Mouse (Mus musculus) hindbrain, embryonic 13.5 days (tissue): ENCODE results near the gene Orm2. TPM values are rescaled to one million over a fixed set of nuclear protein-coding genes. Genes with fewer than 3 reads are reported as not detected.

Experiments used
- ATAC-seq: fragments of 200-750 bp; cut with Nextera tagmentation; 2 replicates; pipeline ENCODE4 v1.8.0; 2017; ENCODE audit warnings: moderate TSS enrichment; ENCODE audit not compliant: low FRiP score
- H3K27ac ChIP-seq: fragments of 300-500 bp; sonication (generic); 2 replicates; pipeline ENCODE4 v1.5.1; 2015; ENCODE audit warnings: inconsistent platforms, mild to moderate bottlenecking, moderate library complexity
- H3K27me3 ChIP-seq: fragments of 300-500 bp; sonication (generic); 2 replicates; pipeline ENCODE4 v1.6.1; 2015; ENCODE audit warnings: mild to moderate bottlenecking, inconsistent platforms
- H3K36me3 ChIP-seq: fragments of 300-500 bp; sonication (generic); 2 replicates; pipeline ENCODE4 v1.6.1; 2015; ENCODE audit warnings: mild to moderate bottlenecking, inconsistent platforms
- H3K4me1 ChIP-seq: fragments of 300-500 bp; sonication (generic); replicated peaks from 2 replicates; pipeline ENCODE4 v1.6.1; 2015; ENCODE audit warnings: inconsistent platforms
- H3K4me2 ChIP-seq: fragments of 300-500 bp; sonication (generic); 2 replicates; pipeline ENCODE4 v1.6.1; 2015; ENCODE audit warnings: inconsistent platforms, mild to moderate bottlenecking, moderate library complexity
- H3K4me3 ChIP-seq: fragments of 300-500 bp; sonication (generic); 2 replicates; pipeline ENCODE4 v1.5.1; 2015; ENCODE audit warnings: mild to moderate bottlenecking, inconsistent platforms
- H3K9ac ChIP-seq: fragments of 300-500 bp; sonication (generic); 2 replicates; pipeline ENCODE4 v1.6.1; 2015; ENCODE audit warnings: mild to moderate bottlenecking, inconsistent platforms
- H3K9me3 ChIP-seq: fragments of 300-500 bp; sonication (generic); 2 replicates; pipeline ENCODE4 v1.6.1; 2016; ENCODE audit warnings: inconsistent platforms
- WGBS: fragments of 180-500 bp; shearing (Covaris S2); methylation state at CpG from one replicate; pipeline ENCODE4 v1.1.7; 2015; 5-methylcytosine and 5-hydroxymethylcytosine counted together
- polyA plus RNA-seq: library from polyadenylated mRNA; unstranded; fragments of >200 nt; fragmentation: Nextera tagmentation; extraction: Ambion mirVana; gene quantifications from 2 replicates; pipeline ENCODE4 v1.2.1, GENCODE M21; 2015

Gene Orm2
- polyA plus RNA-seq, 1 experiment from 2014 or later, result not detected

DNA sequence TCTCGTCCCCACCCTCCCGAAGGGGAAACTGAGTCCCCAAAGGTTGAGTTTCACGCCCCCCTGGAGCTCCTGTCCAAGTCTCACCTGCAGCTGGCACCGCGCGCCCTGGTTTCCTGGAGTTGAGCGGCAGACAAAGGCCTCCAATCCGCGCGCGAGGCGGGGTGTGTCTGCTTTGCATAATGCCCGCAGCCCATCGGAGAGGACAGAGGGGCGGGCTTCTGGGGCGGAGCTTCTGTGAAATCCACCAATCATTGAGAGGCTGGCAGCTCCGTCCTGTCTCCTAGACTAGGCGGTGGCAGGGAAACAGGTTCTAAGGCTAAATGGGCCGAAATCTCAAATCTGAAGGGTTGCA, 48.3 kb downstream of the Orm2 start:
- ATAC-seq, result peak; percentile 92
- H3K4me1 ChIP-seq, result peaks cover 36% of the 10 kb centered on the region
- WGBS, result under 1% methylated on average over 19 of the region's 19 CpGs
- H3K4me3 ChIP-seq, result peak overlapping the region; percentile 59
- H3K27me3 ChIP-seq, result 0 out of 2 replicates have a peak, but pooled peaks cover 4% of the 10 kb centered on the region
- peak overlapping the region; percentile 41; the same call in 1 of the 2 replicates for H3K27ac ChIP-seq
- H3K9me3 ChIP-seq, result no peaks in the 10 kb centered on the region
- H3K36me3 ChIP-seq, result no peaks in the 10 kb centered on the region; the same call in 1 of the 2 replicates
- peak overlapping the region; percentile 96 for H3K4me2 ChIP-seq
- peak overlapping the region; percentile 73 for H3K9ac ChIP-seq

DNA sequence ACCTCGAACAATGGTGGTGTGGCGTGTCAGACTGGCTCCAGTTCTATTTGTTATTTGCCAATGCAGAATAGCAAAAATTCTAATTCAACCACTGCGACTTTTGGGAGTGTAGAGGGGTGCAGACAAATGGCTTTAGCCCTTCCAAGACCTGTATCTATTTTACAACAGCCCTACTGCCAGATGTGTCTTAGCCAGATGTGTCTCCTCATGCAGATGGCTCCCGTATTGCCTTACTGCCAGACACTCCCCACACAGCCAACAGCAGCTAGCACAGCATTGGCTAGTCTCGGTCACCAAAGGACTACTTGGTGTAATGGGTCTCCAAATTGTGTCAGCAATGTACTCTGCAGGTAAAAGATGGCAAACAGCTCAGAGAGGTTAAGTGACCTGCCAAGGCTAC, 49.0 kb downstream of the Orm2 start:
- WGBS, result 70% methylated on average over 5 of the region's 5 CpGs
- no peak overlapping the region for H3K9ac ChIP-seq
- H3K4me3 ChIP-seq, result no peak overlapping the region
- peak overlapping the region; percentile 96 for H3K4me2 ChIP-seq
- 0 out of 2 replicates have a peak, but pooled peaks cover 4% of the 10 kb centered on the region for H3K27me3 ChIP-seq
- H3K27ac ChIP-seq, result no peak overlapping the region
- no peak for ATAC-seq
- H3K36me3 ChIP-seq, result no peaks in the 10 kb centered on the region; the same call in 1 of the 2 replicates
- no peaks in the 10 kb centered on the region for H3K9me3 ChIP-seq
- peaks cover 30% of the 10 kb centered on the region for H3K4me1 ChIP-seq

DNA sequence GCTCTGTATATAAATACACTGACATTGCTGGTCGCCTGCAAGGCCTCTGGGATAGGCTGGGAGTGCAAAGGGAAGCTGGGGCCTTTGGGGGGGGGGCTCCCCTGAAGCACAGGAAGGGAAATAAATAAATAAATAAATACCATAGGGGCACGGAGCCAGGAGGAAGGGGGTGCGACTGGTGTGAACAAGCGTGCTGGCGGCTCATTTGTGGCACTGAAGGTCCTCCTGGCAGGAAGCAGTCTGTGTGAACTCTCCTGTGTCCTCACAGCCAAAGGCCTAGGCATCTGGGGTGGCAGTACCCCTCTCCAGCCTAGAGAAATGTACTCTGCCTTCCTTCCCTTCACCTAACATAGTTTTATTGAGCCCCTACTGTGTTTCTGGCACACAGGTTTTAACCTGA, 52.7 kb downstream of the Orm2 start:
- Histone ChIP-seq H3K36me3 (no peaks in the 10 kb centered on the region; the same call in 1 of the 2 replicates), H3K27ac (no peak overlapping the region), H3K4me2 (no peak overlapping the region), H3K9ac (no peak overlapping the region), H3K9me3 (no peaks in the 10 kb centered on the region), H3K4me3 (no peak overlapping the region), H3K4me1 (peaks cover 14% of the 10 kb centered on the region), H3K27me3 (no peaks in the 10 kb centered on the region)
- 82% methylated on average over 5 of the region's 5 CpGs for WGBS
- no peak for ATAC-seq

Other genes starting within 250 kb of the Orm2 start
- gene Ambp, start 207.7 kb upstream of the Orm2 start, polyA plus RNA-seq, result 0.92 TPM in 1 of 2 replicates, not detected in the other
- not detected in 2 replicates for gene Kif12, start 190.3 kb upstream of the Orm2 start, polyA plus RNA-seq
- 2.1 and 2.4 TPM in 2 replicates for gene Col27a1, start 148.4 kb upstream of the Orm2 start, polyA plus RNA-seq
- not detected in 2 replicates for gene Orm1, start 17.9 kb upstream of the Orm2 start, polyA plus RNA-seq
- not detected in 2 replicates for gene Orm3, start 6.3 kb upstream of the Orm2 start, polyA plus RNA-seq
- gene Akna, start 40.9 kb downstream of the Orm2 start, polyA plus RNA-seq, result 6.0 and 6.2 TPM in 2 replicates
- gene Whrn, start 133.5 kb downstream of the Orm2 start, polyA plus RNA-seq, result 5.3 and 5.6 TPM in 2 replicates
- 464 and 480 TPM in 2 replicates for gene Atp6v1g1, start 182.3 kb downstream of the Orm2 start, polyA plus RNA-seq
- 3.0 and 4.4 TPM in 2 replicates for gene Tmem268, start 196.3 kb downstream of the Orm2 start, polyA plus RNA-seq
- not detected in 2 replicates for gene Gm11213, start 242.8 kb downstream of the Orm2 start, polyA plus RNA-seq